Mouse (Mus musculus): ENCODE measurements around the gene Cd3g. TPM values are rescaled to one million over a fixed set of nuclear protein-coding genes. Genes with fewer than 3 reads are reported as not detected.

Cd3g gene
- polyA plus RNA-seq (2015; fragmentation: Nextera tagmentation; extraction: Ambion mirVana), result not detected in 2 replicates

DNA sequence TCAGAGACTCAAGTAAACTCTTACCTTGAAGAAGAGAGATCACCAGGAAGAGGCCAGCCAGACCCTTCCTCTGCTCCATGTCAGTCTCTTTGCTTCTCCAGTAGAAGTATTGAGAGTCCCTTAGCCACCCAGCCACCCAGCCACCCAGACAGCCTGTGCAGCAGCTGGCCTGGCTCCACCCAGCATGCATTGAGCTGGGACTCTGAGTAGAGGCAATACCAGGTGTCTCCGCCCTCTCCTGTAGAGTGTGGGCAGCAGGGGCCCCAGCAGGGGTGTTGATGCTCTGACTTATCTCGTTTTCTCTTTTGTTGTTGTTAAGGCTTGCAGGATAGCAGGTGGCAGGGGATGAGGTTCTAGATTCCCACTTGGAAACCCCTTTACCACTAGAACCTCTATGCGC lies at the start of gene Cd3g:
Gene Cd3g (minus strand): TSS at position 190 of the 400 bp plus-strand sequence.
- no peaks in the 10 kb centered on the region; the same call in 1 of the 2 replicates for H3K27me3 ChIP-seq (replicated peaks)
- no peak within 1 kb of the TSS for H3K4me2 ChIP-seq
- no peak within 1 kb of the TSS for H3K27ac ChIP-seq
- no peaks in the 10 kb centered on the region for H3K36me3 ChIP-seq (replicated peaks)
- no peak for ATAC-seq (replicated peaks)
- H3K4me1 ChIP-seq, result no peaks in the 10 kb centered on the region
- H3K9ac ChIP-seq, result no peak within 1 kb of the TSS
- H3K4me3 ChIP-seq, result no peak within 1 kb of the TSS
- H3K9me3 ChIP-seq, result no peaks in the 10 kb centered on the region
- 66% methylated on average over 3 of the region's 3 CpGs for WGBS

DNA sequence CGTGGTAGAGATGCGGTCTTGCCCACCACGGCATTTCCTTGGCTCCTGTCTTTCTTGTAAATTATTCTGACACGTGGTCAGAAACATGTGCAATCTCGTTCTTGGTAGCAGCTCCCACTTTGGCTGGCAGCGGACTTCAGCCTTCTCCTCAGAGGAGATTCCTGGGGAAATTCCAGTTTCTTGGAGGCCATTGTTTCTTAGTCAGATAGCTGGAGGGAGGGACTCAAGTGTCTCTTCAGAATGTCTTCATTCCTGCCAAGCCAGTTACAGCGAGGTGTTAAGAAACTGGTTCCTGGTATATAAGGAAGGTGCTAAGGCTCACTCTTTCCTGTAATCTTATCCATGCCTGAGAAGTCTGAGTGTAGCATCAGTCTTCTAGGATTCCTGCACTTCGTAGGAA lies 47.1 kb upstream of the Cd3g start:
- WGBS, result 75% methylated on average over 8 of the region's 8 CpGs
- Histone ChIP-seq H3K36me3 (replicated peaks) (no peaks in the 10 kb centered on the region), H3K4me1 (no peaks in the 10 kb centered on the region)

DNA sequence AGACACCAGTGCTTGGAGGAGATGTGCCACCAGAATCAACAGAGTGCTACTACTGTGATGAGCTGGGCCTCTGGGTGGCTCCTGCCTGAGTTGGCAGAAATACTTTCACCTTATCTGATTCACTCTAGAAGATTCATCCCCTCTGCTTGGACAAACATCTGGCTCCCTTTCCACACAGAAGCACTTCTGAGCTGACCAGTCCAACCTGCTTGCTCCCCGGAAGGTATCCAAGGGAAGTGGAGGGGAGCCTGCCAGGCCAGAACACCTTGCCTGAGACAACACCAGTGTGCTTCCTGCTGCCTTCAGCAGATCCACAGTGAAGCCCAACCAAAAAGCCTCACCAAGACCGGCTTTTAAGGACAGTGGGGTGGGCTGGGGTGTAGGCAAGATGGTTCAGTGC lies 44.0 kb upstream of the Cd3g start:
- H3K27me3 ChIP-seq (replicated peaks), result no peaks in the 10 kb centered on the region; the same call in 1 of the 2 replicates
- H3K36me3 ChIP-seq (replicated peaks), result no peaks in the 10 kb centered on the region
- H3K9ac ChIP-seq, result no peak overlapping the region
- no peak overlapping the region for H3K4me3 ChIP-seq
- H3K9me3 ChIP-seq, result no peaks in the 10 kb centered on the region
- H3K27ac ChIP-seq, result no peak overlapping the region
- no peak overlapping the region for H3K4me2 ChIP-seq
- no peak for ATAC-seq (replicated peaks)
- WGBS, result 83% methylated on average over 2 of the region's 2 CpGs
- H3K4me1 ChIP-seq, result no peaks in the 10 kb centered on the region

More for the DNA sequence above, 47.1 kb upstream of the Cd3g start:
- no peak overlapping the region for H3K4me2 ChIP-seq
- H3K9ac ChIP-seq, result no peak overlapping the region
- H3K27ac ChIP-seq, result no peak overlapping the region
- H3K9me3 ChIP-seq, result no peaks in the 10 kb centered on the region
- no peaks in the 10 kb centered on the region for H3K27me3 ChIP-seq (replicated peaks)
- no peak for ATAC-seq (replicated peaks)
- H3K4me3 ChIP-seq, result no peak overlapping the region

DNA sequence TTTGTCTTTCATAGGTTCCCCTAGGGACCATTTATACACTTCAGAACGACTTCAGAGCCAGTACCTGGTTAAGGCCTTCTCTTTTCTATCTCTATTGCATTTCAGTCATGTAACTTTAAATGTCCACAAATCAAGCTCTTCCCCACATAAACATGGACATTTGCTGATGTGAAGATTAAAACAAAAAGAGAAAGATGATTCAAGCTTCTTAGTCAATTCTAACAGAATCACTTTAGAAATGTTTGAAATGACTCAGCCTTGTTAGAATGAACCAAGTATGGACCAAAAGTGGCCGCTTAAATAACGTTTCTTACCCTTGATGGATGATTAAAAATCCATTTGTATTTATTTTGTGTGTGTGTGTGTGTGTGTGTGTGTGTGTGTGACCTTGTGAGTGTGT lies 43.4 kb upstream of the Cd3g start:
- no peak overlapping the region for H3K4me3 ChIP-seq
- no peak for ATAC-seq (replicated peaks)
- WGBS, result 59% methylated on average over 3 of the region's 3 CpGs

DNA sequence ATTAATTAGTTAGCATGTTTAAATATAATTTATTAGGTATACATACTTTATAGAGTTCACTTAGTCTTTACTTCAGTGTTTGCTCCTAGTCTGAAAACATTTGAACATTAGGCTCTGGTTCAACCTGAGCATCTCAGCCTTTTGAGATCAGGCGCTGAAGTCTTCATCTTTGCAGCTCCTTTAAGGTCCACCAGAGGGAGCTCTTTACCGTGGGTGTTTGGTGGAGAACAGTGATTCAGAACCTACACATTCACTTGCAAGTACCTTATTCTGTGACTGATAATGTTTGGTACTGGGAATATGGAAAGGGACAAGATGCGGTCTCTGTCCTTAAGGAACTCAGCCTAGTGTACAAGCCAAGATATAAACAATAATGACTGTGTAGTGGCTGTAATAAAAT lies 42.6 kb upstream of the Cd3g start:
- H3K4me2 ChIP-seq, result no peak overlapping the region
- ATAC-seq (replicated peaks), result no peak
- H3K9me3 ChIP-seq, result no peaks in the 10 kb centered on the region
- H3K27me3 ChIP-seq (replicated peaks), result no peaks in the 10 kb centered on the region; the same call in 1 of the 2 replicates
- H3K36me3 ChIP-seq (replicated peaks), result no peaks in the 10 kb centered on the region
- no peak overlapping the region for H3K27ac ChIP-seq
- 16% methylated on average over 3 of the region's 3 CpGs for WGBS
- H3K9ac ChIP-seq, result no peak overlapping the region
- H3K4me1 ChIP-seq, result no peaks in the 10 kb centered on the region
- no peak overlapping the region for H3K4me3 ChIP-seq

More for the DNA sequence above, 43.4 kb upstream of the Cd3g start:
- no peaks in the 10 kb centered on the region; the same call in 1 of the 2 replicates for H3K27me3 ChIP-seq (replicated peaks)
- no peak overlapping the region for H3K9ac ChIP-seq
- H3K9me3 ChIP-seq, result no peaks in the 10 kb centered on the region
- H3K36me3 ChIP-seq (replicated peaks), result no peaks in the 10 kb centered on the region
- H3K4me1 ChIP-seq, result no peaks in the 10 kb centered on the region
- no peak overlapping the region for H3K27ac ChIP-seq
- no peak overlapping the region for H3K4me2 ChIP-seq

DNA sequence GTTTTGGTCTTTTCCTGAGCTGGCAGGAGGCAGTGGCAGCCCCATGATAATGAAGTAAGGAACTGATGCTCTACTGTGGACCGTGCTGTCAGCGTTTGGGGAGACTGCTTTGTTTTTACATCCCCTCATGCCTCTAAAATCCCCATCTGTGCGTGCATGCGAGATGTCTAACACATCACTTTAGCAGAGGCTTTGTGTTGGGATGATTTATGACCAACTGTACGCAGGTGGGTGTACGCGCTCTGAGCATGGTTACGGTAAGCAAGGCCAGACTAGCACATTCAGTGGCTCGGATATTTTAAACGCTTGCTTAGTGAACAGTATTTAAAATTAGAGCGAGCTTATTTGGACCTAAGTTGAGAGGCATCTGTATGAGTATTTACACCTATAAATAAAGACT lies 37.8 kb upstream of the Cd3g start:
- H3K9ac ChIP-seq, result no peak overlapping the region
- no peak overlapping the region for H3K4me3 ChIP-seq
- H3K4me1 ChIP-seq, result no peaks in the 10 kb centered on the region
- no peaks in the 10 kb centered on the region for H3K9me3 ChIP-seq
- 86% methylated on average over 11 of the region's 11 CpGs for WGBS
- no peaks in the 10 kb centered on the region; the same call in 1 of the 2 replicates for H3K27me3 ChIP-seq (replicated peaks)
- no peak overlapping the region for H3K4me2 ChIP-seq
- no peaks in the 10 kb centered on the region for H3K36me3 ChIP-seq (replicated peaks)
- no peak for ATAC-seq (replicated peaks)
- no peak overlapping the region for H3K27ac ChIP-seq

DNA sequence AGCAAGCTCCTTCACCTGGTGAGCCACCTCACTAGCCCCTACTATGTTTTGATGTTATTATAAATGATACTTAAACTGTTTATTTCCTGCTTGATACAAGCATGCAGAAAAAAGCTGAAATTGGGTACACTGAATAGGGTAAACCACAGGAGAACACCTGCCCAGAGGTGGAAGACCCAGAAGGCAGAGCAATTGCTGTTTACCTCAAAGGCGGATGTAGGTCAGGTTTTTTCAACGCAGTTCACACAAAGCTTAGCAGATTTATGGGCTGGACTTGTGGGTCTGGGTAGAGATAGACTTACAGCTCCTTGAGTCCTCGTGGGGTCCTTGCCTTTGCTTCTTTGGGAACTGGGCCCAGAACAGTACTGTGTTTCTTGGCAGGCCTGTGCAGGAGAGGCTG lies 35.6 kb upstream of the Cd3g start:
- no peaks in the 10 kb centered on the region for H3K27me3 ChIP-seq (replicated peaks)
- H3K4me1 ChIP-seq, result no peaks in the 10 kb centered on the region
- H3K4me3 ChIP-seq, result no peak overlapping the region
- H3K4me2 ChIP-seq, result no peak overlapping the region
- 75% methylated on average over 3 of the region's 3 CpGs for WGBS
- no peaks in the 10 kb centered on the region for H3K9me3 ChIP-seq
- no peak overlapping the region for H3K27ac ChIP-seq
- no peaks in the 10 kb centered on the region for H3K36me3 ChIP-seq (replicated peaks)
- ATAC-seq (replicated peaks), result no peak
- H3K9ac ChIP-seq, result no peak overlapping the region

DNA sequence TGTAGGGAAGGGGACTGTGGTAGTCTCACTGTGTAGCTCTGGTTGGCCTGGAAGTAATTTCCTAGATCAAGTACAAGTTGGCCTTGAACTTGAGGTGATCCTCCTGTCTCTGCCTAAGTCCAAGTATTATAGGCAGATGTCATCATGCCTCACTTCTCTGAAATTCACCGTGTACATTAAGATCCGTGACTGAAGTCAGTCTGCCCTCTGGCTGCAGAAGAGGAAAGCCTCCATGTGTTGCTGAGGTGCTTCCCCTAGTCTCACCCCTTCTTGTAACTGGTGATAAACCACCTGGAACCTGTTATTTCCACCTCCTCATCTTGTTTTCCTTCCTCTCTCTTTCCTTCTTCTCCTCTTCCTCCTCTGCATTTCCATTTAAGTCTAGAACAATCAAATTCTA lies 34.6 kb upstream of the Cd3g start:
- Histone ChIP-seq H3K4me3 (no peak overlapping the region), H3K36me3 (replicated peaks) (no peaks in the 10 kb centered on the region), H3K27me3 (replicated peaks) (no peaks in the 10 kb centered on the region), H3K4me1 (no peaks in the 10 kb centered on the region), H3K9me3 (no peaks in the 10 kb centered on the region), H3K4me2 (no peak overlapping the region), H3K27ac (no peak overlapping the region), H3K9ac (no peak overlapping the region)
- ATAC-seq (replicated peaks), result no peak
- WGBS, result 35% methylated on average over 2 of the region's 2 CpGs

DNA sequence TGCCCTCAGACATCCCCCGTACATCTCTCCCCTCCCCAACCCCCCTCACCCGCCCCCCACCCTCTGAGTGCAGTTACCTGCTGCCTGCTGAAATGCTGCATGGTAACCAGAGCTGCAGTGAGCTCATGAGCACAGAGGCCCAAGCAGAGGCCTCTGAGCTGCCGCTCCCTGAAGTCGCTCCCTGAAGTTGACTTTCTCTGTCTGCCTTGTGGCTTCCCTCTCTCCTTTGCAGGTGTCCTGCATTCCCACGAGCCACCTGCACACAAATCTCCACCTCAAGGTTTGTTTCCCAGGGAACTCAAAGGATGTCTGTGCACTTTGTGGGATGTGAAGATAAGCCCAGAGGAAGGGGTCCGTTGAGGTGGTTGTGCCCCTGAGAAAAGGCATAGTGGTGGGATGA lies 31.1 kb upstream of the Cd3g start:
- Histone ChIP-seq H3K4me1 (no peaks in the 10 kb centered on the region), H3K27me3 (replicated peaks) (no peaks in the 10 kb centered on the region), H3K9ac (no peak overlapping the region), H3K4me2 (no peak overlapping the region), H3K27ac (no peak overlapping the region), H3K4me3 (no peak overlapping the region), H3K9me3 (no peaks in the 10 kb centered on the region), H3K36me3 (replicated peaks) (no peaks in the 10 kb centered on the region)
- no peak for ATAC-seq (replicated peaks)
- WGBS, result 44% methylated on average over 6 of the region's 6 CpGs

DNA sequence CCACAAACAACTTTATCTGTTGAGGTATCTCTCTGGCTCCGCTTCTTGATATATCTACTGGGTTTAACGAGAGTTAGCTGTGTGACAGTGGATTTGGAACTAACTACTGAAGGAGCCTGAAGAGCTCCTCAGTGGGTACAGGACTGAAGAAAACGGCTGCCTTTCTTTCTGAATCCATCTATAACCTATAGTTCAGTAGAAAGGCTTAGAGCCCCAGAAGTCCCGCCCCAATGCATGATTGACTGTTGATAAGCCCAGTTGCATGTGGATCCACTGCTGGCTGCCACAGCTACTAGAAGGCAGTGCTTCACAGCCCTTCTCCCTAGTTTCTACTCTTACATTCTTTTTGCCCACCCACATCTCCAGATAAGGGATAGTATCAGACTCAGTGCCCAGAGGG lies 30.2 kb upstream of the Cd3g start:
- no peaks in the 10 kb centered on the region for H3K27me3 ChIP-seq (replicated peaks)
- H3K27ac ChIP-seq, result no peak overlapping the region
- H3K9ac ChIP-seq, result no peak overlapping the region
- no peaks in the 10 kb centered on the region for H3K36me3 ChIP-seq (replicated peaks)
- H3K4me1 ChIP-seq, result no peaks in the 10 kb centered on the region
- no peak overlapping the region for H3K4me3 ChIP-seq
- WGBS, result 85% methylated on average over 4 of the region's 4 CpGs
- ATAC-seq (replicated peaks), result no peak
- no peak overlapping the region for H3K4me2 ChIP-seq
- no peaks in the 10 kb centered on the region for H3K9me3 ChIP-seq

DNA sequence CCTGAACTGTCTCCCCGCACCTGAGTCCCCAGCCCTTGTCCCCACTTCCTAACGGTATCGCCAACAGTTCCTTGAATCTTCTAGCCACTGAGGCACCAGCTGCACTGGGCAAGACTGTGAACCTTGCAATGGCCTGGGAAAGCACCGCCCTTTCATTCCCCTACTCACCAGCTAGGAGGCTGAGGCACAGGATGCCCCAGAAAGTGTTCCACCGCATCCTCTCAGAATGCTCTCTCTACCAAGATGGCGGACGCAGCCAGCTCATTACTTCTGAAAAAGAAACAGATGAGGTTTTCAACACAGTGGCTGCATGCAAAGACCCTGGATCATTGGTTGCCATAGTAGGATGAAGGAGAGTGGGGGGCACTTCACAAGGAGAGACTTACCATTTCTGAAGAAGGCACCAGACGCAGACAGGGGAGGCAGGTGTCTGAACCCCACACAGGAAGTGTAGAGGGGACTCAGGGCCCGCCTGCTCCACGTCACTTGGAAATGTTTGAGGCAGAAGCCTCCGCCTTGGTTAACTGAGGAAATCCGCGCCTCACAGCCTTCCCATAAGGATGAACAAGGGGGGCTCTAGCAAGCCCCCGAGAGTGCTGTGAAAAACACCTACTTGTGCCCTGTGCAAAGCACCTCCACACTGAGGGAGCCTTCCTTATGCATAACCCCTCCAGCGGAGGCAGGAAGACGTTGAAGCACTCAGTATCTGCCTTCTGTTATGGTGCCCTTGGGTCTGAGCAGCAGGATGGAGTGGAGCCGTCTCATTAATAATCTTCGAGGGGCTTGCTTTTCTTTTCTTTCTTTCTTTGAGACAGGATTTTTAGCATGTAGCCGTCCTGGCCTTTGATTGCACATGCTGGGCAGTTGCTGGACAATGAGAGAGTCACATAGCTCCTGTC lies 29.2 kb upstream of the Cd3g start, which contains the start of gene Cd3e:
Gene Cd3e (minus strand): TSS at position 448 of the 899 bp plus-strand sequence.
- Histone ChIP-seq H3K36me3 (replicated peaks) (no peaks in the 10 kb centered on the region), H3K4me2 (no peak within 1 kb of the TSS), H3K9me3 (no peaks in the 10 kb centered on the region), H3K4me1 (no peaks in the 10 kb centered on the region), H3K27me3 (replicated peaks) (no peaks in the 10 kb centered on the region), H3K9ac (no peak within 1 kb of the TSS), H3K4me3 (no peak within 1 kb of the TSS), H3K27ac (no peak within 1 kb of the TSS)
- 84% methylated on average over 19 of the region's 19 CpGs for WGBS
- no peak for ATAC-seq (replicated peaks)

DNA sequence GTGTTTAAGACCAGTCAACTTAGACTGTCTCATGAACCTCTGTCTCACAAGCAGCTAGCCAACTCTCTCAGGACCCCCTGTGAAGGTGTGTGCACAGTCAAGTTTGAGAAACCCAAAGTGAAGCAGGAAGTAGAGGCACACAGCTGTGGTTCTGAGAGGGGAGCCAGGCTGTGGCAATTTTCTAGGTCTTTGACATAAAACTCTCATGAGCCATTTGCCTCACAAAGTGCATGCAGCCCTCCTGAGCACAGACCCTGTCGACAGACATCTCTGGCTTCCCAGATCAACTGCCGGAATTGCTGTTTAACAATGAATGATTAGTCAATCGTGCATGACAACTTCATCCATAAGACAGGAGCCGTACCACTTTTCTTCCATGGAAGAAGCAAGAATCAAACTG lies 28.1 kb upstream of the Cd3g start:
- Histone ChIP-seq H3K36me3 (replicated peaks) (no peaks in the 10 kb centered on the region), H3K27me3 (replicated peaks) (no peaks in the 10 kb centered on the region), H3K27ac (no peak overlapping the region), H3K4me1 (no peaks in the 10 kb centered on the region), H3K9me3 (no peaks in the 10 kb centered on the region), H3K9ac (no peak overlapping the region), H3K4me3 (no peak overlapping the region), H3K4me2 (no peak overlapping the region)
- WGBS, result 53% methylated on average over 4 of the region's 4 CpGs
- no peak for ATAC-seq (replicated peaks)

DNA sequence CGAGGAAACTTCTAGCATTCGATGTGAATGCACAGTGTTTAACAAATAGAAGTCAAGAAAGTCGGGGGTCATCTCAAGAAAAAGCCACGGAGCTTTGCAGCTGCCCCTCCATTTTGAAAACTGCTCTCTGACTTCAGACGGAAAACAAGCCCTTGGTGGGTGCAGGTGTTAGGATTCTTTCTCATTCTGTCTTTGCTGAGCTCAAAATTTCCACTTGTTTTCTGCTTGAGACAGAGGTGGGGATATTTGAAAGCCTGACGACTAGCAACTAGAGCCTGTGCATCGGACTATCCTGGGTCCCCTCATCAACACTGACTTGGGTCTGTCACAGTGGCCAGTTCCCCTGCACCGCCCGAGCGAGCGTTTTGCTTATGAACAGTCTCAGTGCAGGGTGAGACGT lies 27.2 kb upstream of the Cd3g start:
- H3K9ac ChIP-seq, result no peak overlapping the region
- no peaks in the 10 kb centered on the region for H3K9me3 ChIP-seq
- H3K4me1 ChIP-seq, result no peaks in the 10 kb centered on the region
- no peak overlapping the region for H3K27ac ChIP-seq
- no peak for ATAC-seq (replicated peaks)
- H3K36me3 ChIP-seq (replicated peaks), result no peaks in the 10 kb centered on the region
- H3K27me3 ChIP-seq (replicated peaks), result no peaks in the 10 kb centered on the region
- 82% methylated on average over 12 of the region's 12 CpGs for WGBS
- H3K4me2 ChIP-seq, result no peak overlapping the region
- no peak overlapping the region for H3K4me3 ChIP-seq
